In the genomic region with DNA sequence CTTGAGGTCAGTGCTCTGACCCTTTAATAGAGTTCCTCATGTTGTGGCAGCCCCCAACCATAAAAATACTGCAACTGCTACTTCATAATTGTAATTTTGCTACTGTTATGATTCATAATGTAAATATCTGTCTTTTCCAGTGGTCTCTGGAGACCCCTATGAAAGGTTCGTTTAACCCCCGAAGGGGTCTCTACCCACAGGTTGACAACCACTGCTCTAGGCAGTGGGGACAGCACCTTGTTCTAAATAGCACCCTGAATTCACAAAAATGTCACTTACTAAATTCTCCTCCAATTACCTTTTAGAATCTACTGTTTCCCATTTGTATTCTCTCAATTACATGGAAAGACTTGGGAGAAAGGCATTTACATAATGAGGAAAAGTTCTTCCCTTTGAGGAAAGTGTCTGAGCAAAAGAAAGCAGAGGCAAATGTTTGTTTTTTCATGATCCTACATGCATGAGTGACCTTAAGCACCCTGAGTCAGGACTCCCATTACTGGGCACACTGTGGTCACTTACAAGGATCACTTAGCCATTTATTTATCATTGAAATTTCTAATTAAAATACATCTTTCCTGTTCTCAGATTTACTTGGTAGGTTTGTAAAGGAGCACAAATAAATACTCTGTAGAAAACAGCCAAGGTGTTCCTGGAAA, we compare ENCODE assay signal across 23 mouse cellular contexts.
"Had no signal": no experiment of that assay in that cellular context is flagged by ENCODE, and none has a peak within 500 bp of the region (broad histone marks: within the 10 kb centered on the region; RNA-seq: fewer than 3 reads in every experiment).

No protein-coding gene starts in this region.

- H3K4me3 ChIP-seq: gastrocnemius, adult 2 months; heart, embryonic 10.5 days; heart, embryonic 12.5 days; hindbrain, embryonic 10.5 days; hindbrain, embryonic 12.5 days; intestine, embryonic 15.5 days; limb, embryonic 13.5 days; limb, embryonic 15.5 days; liver, embryonic 12.5 days had no signal

- H3K36me3 ChIP-seq: heart, embryonic 10.5 days; hindbrain, embryonic 10.5 days; hindbrain, embryonic 12.5 days; intestine, embryonic 15.5 days; limb, embryonic 13.5 days; limb, embryonic 15.5 days had no signal

- H3K9ac ChIP-seq: heart, embryonic 12.5 days; hindbrain, embryonic 12.5 days; hindbrain, embryonic 14.5 days; intestine, embryonic 15.5 days; limb, embryonic 13.5 days; limb, embryonic 15.5 days; liver, embryonic 12.5 days; liver, embryonic 14.5 days had no signal

- ATAC-seq: hindbrain, embryonic 16.5 days; inflammation-experienced regulatory T-cells, adult 6 months; intestine, embryonic 15.5 days; intestine, postnatal 0 days; liver, embryonic 12.5 days had no signal

- DNase-seq: gastrocnemius, adult 2 months; gastrocnemius, postnatal 10 days; gastrocnemius, postnatal 25 days; heart, adult 18-20 months; heart, postnatal 10 days; heart, postnatal 4 days; kidney, postnatal 10 days; layer of hippocampus, adult 9-11 months; layer of hippocampus, postnatal 36 days; left cerebral cortex, postnatal 4 days had no signal

- H3K27ac ChIP-seq: gastrocnemius, adult 2 months; heart, embryonic 10.5 days; hindbrain, embryonic 10.5 days; hindbrain, embryonic 12.5 days; hindbrain, embryonic 14.5 days; intestine, embryonic 15.5 days; limb, embryonic 13.5 days; limb, embryonic 15.5 days; liver, embryonic 12.5 days; liver, embryonic 14.5 days had no signal

- H3K4me2 ChIP-seq: heart, embryonic 12.5 days; hindbrain, embryonic 12.5 days; hindbrain, embryonic 14.5 days; intestine, embryonic 15.5 days; limb, embryonic 13.5 days; limb, embryonic 15.5 days; liver, embryonic 12.5 days had no signal

- H3K4me1 ChIP-seq: intestine, embryonic 15.5 days had no signal

- H3K27me3 ChIP-seq: heart, embryonic 12.5 days; hindbrain, embryonic 12.5 days; intestine, embryonic 15.5 days; limb, embryonic 13.5 days; limb, embryonic 15.5 days; liver, embryonic 12.5 days had no signal

- H3K9me3 ChIP-seq: heart, embryonic 10.5 days; heart, embryonic 12.5 days; hindbrain, embryonic 10.5 days; hindbrain, embryonic 12.5 days; intestine, embryonic 15.5 days; limb, embryonic 13.5 days; limb, embryonic 15.5 days; liver, embryonic 12.5 days had no signal
